Mouse (Mus musculus) MEL (cell line): ENCODE results near the gene Znhit1.

Experiments
- CHD2 ChIP-seq: IDR thresholded peaks from 2 replicates; pipeline ENCODE4 v1.6.1; 2011; ENCODE audit warnings: low read length, improper control_type of control experiment
- POLR2AphosphoS2 ChIP-seq: IDR thresholded peaks from 2 replicates; pipeline ENCODE4 v1.6.1; 2011; ENCODE audit warnings: low read length, improper control_type of control experiment
- ZC3H11A ChIP-seq: IDR thresholded peaks from 2 replicates; pipeline ENCODE4 v1.6.1; 2012; ENCODE audit warnings: low read depth, mild to moderate bottlenecking, inconsistent platforms, low read length, improper control_type of control experiment

DNA sequence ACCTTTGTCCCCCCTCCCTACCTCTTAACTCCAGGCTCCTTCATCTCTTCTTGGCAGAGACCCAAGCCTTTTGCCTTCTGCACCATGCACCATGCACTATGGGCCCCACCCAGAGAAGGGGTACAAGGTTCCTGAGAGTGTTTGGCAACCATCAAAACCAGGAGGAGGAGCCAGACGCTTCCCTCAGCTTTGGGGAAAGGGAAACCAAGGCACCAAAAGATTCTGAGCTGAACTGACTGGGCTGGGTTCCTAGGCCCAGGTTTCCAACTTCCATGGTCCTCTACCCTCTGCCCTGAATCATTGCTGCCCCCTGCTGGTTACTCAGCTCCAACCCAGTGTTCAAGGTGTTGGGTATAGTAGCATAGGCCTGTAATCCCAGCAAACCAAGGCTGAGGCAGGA, 17.1 kb downstream of the Znhit1 start:
- TF ChIP-seq ZC3H11A (peak; percentile 48; the same call in 1 of the 2 replicates), CHD2 (no peak), POLR2AphosphoS2 (no peak)
